Mouse (Mus musculus) CD4-positive naive resting alpha-beta T cell, adult 76 days (primary cell): ENCODE data around the gene Ift57. TPM values are rescaled to one million over a fixed set of nuclear protein-coding genes. Genes with fewer than 3 reads are reported as not detected.

ENCODE experiments used
- total RNA-seq: library from RNA; stranded (reverse); gene quantifications from one replicate; pipeline ENCODE4 v1.2.4, GENCODE M21; 2023

Ift57 gene
- 7.2 TPM for total RNA-seq

DNA sequence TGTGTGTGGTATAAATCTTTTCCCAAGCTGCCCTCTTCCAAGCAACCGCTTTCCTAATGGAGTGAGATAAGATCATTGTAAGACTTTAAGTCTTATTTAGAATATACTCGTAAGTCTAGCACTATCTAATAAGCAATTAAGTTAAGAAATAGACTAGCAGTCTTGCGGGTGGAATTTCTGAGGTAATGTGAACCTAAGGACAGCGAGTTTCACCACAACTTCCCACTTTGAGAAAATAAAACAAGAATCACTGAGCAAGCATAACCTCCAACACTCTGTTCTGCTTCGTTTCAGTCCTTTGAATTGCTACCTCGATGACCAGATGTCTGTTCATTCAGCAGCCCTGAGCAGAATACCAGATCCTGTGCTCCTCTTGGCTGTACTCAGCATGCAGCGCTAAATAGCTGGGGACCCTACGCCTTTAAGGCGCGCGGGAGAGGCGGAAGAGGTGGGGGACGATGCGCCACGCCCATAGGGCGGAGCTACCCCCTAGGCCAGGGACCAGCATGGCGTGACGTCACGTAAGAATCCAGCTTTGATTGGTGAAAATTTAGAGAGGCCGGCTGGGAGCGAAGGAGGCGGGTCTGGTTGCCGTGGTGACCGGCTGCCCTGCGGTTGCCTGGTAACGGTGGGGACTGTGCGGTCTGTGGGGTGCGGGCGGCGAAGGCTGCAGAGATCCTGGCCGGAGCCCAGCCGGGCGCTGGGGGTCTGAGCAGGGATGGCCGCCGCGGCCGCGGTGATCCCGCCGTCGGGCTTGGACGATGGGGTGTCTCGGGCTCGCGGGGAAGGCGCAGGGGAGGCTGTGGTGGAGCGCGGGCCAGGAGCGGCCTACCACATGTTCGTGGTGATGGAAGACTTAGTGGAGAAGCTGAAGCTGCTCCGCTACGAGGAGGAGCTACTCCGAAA, at the start of gene Ift57:
Gene Ift57, plus strand, starts transcription at position 614 of the 906 bp plus-strand sequence.

DNA sequence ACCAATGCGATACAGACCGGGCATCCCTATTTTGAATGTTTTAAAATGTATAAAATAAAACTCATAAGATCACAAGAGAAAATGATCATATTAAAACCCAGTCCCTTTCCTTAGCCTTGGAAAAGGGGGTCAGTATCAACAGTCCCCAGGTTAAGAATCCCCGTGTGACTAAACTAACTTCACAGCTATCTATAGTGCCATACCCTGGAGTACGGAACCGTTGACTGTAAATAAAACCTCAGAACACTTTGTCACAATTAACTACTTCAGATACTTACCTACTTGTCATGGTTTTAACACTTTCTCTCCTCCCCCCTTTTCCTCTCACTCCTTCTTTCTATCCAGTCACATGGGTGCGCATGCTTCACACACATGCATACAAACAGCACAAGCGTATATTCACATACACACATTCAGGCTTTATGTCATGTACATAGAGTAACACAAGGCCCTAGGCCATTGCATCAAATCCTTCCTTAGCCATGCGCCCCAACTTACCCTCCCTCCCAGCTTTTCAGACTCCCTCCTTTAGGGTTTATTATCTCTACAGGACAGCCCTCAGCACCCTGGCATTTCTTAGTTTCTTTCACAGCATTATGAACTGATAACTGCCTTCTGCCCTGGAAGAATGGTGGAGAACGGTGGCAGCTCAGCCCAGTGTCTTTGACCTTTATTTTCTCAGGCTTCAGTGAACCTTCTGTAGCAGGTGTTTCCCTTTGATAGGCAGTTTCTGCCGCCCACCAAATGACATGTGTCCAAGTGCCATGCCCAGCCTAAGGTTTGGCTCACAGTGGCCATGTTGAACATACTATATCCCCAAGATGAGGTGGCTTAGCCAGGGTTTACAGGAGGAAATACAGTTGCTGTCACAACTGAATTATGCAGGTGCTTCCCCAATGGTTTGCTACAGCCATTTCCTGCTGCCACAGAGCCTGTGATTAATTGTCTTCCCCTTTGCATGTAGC, 100.8 kb downstream of the Ift57 start, which contains the start of gene Cd47:
Gene Cd47, plus strand, starts transcription at position 937 of the 965 bp plus-strand sequence.

Other genes with a start within 250 kb of the Ift57 start
- gene Cd47, start 101.3 kb downstream of the Ift57 start, total RNA-seq, result 223 TPM